Mouse (Mus musculus) thymus, adult 2 months (tissue): ENCODE results near the gene Mrpl41.

ENCODE experiments used
- CTCF ChIP-seq: fragments of 200-500 bp; IDR thresholded peaks from 2 replicates; pipeline ENCODE4 v1.5.1; 2012; ENCODE audit warnings: mild to moderate bottlenecking, control low read depth, low read length, moderate library complexity, borderline replicate concordance; ENCODE audit not compliant: control insufficient read depth, poor library complexity, insufficient read depth; ENCODE audit errors: extremely low read depth
- POLR2A ChIP-seq: fragments of 200-500 bp; IDR thresholded peaks from 2 replicates; pipeline ENCODE4 v1.6.1; 2012; ENCODE audit warnings: mild to moderate bottlenecking, low read length, control low read depth, moderate library complexity; ENCODE audit not compliant: control insufficient read depth, poor library complexity, insufficient read depth; ENCODE audit errors: extremely low read depth

DNA sequence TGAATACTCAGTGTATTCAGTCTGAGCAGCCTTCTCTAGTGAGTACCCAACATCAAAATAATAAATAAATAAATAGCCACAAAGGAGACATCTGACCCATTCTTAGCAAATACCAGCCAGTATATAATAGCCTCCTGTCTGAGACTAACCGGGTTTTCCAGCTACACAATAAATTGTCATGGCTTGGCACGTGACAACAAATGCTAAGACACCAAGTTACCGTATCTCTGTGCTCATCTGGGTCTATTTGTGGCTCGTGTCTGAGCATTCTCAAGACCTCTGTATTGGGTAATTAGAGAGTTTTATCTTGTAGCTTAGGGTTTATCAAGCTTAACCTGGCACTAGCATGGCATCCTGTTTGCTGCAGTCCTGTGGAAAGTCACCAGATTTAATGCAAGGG is 32.8 kb downstream of the Mrpl41 start:
- no peak for TF ChIP-seq CTCF
- no peak for TF ChIP-seq POLR2A
